Mouse (Mus musculus): ENCODE measurements at regions not wholly inside any gene's neighbourhood (a gene's known extent, or its start where the extent isn't known, plus 50 kb on each side); places are given as distances from the start of the nearest gene placed in this dataset.

- DNase-seq: no peak
Measured at GRCm38 (mm10) chr3:34765151-34765550, 114.9 kb downstream of the Sox2 start.

GRCm38 (mm10) chr3:34769818-34770217 lies 119.6 kb downstream of the Sox2 start:
- no peak for DNase-seq

- DNase-seq: no peak
Measured at GRCm38 (mm10) chr3:34770271-34770670, 120.1 kb downstream of the Sox2 start.

GRCm38 (mm10) chr3:34772035-34772434 lies 121.8 kb downstream of the Sox2 start:
- DNase-seq: no peak

- DNase-seq: peak; percentile 26
Measured at GRCm38 (mm10) chr3:34773678-34774425, 123.6 kb downstream of the Sox2 start.

- no peak for DNase-seq
Measured at GRCm38 (mm10) chr3:34781770-34782169, 131.6 kb downstream of the Sox2 start.

GRCm38 (mm10) chr3:34783398-34783797 lies 133.2 kb downstream of the Sox2 start:
- no peak for DNase-seq

GRCm38 (mm10) chr3:34787211-34787610 lies 137.0 kb downstream of the Sox2 start:
- no peak for DNase-seq

- DNase-seq: peak; percentile 76
Measured at GRCm38 (mm10) chr3:34795103-34795983, 145.1 kb downstream of the Sox2 start.

GRCm38 (mm10) chr3:34795984-34796266 lies 145.7 kb downstream of the Sox2 start:
- DNase-seq: no peak

- no peak for DNase-seq
Measured at GRCm38 (mm10) chr3:34808833-34809232, 158.6 kb downstream of the Sox2 start.

GRCm38 (mm10) chr3:34811753-34812152 lies 161.5 kb downstream of the Sox2 start:
- no peak for DNase-seq

- no peak for DNase-seq
Measured at GRCm38 (mm10) chr3:34813046-34813625, 162.9 kb downstream of the Sox2 start.

GRCm38 (mm10) chr3:34825036-34825435 lies 174.8 kb downstream of the Sox2 start:
- DNase-seq: no peak

- DNase-seq: no peak
Measured at GRCm38 (mm10) chr3:34826396-34826795, 176.2 kb downstream of the Sox2 start.

- no peak for DNase-seq
Measured at GRCm38 (mm10) chr3:34828453-34829206, 178.4 kb downstream of the Sox2 start.

- peak; percentile 84 for DNase-seq
Measured at GRCm38 (mm10) chr3:34836741-34837267, 186.6 kb downstream of the Sox2 start.

GRCm38 (mm10) chr3:34837644-34838332 lies 187.6 kb downstream of the Sox2 start:
- peak; percentile 72 for DNase-seq

- peak; percentile 77 for DNase-seq
Measured at GRCm38 (mm10) chr3:34860877-34861649, 210.9 kb downstream of the Sox2 start.

GRCm38 (mm10) chr3:34868698-34869409 lies 218.6 kb downstream of the Sox2 start:
- peak; percentile 57 for DNase-seq

- DNase-seq: no peak
Measured at GRCm38 (mm10) chr3:34869911-34870310, 219.7 kb downstream of the Sox2 start.

All from retina, postnatal 1 day (tissue).